Mouse (Mus musculus): Measurements from ENCODE around the gene Neurod1.

The Neurod1 gene

DNA sequence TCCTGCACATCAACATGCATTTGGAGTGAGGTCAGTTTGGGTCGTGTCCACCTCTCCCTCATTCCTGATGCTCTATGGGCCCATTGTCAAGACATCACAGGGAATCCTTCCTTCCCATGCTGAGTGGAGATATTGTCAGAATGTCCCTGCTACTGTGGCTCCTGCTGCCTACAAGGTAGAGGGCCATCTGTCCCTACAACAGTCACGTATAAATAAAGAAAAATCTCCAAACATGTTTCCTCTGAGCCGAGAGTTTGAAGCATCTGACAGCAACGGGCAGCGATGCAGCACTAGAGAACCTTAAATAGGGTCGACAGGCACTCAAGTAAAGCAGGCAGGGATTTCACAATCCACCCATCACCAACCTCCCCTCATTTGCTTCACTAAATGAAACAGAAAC lies 13.6 kb downstream of the Neurod1 start:
- DNase-seq, result no peak

DNA sequence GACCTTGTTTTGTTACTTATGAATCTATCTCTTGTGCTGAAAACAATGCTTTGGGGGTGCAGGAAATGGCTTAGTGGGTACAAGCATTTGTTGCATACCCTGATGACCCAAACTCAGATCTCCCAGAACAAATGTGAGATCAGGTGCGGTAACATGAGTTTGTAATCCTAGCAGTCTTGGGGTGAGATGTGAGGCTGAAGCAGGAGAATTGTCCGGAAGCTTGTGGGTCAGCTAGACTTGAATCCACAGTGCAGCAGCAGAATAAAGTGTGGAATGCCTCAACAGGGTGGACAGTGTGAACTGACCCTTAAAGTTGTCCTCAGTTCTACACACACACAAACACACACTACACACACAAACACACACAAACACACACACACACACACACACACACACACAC lies 14.3 kb downstream of the Neurod1 start:
- DNase-seq, result no peak

DNA sequence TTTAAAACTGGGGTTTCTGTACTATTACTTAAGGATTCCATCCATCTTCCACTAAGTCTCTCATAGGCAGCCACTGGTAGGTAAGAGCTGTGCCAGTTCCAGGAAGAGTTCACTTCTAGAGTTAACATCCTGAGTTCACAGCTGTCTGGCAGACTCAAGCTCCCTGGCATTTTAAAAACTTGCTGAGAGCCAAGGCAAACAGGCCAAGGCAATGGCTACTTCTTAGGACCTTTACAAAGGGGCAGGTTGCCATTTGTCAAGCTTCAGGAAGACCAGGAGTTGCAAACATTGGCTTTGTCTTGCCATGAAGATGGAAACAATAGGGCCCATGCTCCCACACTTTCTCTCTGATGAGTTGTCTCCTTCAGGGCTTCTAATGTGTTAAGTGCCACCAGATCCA lies 26.5 kb downstream of the Neurod1 start:
- no peak for DNase-seq

DNA sequence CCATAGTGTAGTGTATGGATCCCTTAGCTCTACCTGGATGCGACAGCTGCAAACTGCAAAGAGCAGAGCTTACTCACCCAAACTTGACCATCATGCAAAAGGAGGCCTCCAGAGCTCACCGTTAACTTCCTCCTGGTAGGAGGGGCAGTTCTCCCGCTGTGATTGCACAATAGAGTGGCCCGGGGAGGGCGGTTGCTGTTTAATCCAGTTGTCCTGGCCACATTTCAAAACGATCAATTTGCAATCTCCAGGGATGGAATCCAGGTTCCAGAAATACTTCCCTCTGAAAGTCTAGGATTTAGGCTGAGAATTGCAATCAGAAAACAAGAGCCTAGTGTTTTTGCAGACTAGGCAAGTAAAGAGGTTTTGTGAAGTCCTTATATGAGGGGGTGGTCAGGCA lies 26.9 kb downstream of the Neurod1 start:
- DNase-seq, result no peak

DNA sequence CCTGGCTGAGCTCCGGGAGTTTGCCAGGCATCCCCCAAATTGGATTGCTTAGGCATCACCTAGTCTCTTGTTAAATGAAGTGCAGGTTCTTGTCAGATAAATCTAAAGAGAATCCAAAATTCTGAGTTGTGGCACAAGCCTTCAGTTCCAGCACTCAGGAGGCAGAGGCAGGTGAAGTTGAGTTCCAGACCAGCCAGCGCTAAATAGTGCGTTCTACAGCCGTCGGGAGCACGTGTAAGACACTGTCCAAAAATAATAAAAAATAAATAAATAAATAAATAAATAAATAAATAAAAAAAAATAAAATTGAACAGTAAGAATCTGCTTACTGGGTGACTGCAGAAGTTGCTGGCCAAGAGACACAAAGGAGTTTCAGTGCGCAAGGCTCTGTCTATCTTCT lies 27.4 kb downstream of the Neurod1 start:
- DNase-seq, result no peak

DNA sequence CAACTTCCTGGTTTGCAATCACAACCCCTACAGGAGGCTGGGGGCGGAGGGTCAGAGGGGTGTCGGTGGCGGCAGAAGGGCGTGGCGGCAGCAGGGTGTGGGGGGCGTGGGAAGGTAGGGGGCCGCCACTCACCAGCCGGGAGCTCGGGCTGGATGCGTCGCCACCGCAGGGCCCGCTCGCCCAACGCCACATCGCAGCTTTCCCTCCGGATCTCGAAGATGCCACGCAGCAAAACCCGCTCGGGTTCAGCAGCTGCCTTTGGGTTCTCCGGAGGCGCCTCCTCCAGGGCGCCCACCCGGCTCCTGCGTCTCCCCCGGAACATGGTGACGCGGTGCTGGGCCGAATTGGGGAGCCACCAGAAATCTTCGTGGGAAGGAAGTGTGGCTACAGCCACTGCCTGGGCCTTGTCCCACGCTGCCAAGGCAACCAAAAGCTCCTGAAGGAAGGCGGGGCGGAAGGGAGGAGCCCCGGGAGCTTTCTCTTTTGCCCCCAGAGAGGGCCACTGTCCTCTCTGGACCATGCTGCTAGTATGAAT lies 27.9 kb downstream of the Neurod1 start:
- no peak for DNase-seq

DNA sequence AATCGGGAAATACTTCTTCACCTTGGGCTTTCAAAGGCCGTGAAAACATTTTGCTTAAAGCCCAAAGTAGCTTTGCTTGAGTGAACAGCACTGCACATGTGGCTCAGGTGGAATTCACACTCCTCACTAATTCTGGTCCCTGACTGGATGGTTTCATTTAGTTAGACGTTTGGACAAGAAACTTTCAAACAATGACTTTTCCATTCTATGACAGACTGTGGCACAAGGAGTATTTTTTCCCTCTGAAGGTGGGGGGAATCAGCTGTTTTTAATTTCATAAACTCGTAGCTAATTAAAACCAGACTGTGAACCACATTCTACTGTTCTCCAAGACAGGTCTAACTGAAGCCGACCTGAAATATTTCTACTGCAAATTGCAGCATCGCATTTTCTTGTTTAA lies 28.5 kb downstream of the Neurod1 start:
- no peak for DNase-seq

DNA sequence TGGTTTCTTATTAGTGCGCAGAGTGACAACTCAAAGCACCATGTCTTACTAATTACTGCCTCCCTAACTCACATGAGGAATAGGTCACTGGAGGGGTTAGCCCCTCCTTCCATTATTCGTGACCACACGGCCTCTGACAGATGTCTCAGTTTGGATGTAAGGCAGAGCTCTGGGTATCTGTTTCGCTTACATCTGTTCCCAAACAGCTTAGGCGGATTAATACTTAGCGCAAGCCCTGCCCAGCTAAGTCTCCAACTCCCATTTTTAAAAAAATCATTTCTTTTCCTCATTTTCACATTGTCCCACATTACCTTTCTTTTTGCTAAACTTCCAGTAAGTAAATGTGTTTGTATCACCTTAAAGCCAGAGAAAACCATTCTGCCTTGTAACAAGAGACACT lies 34.9 kb downstream of the Neurod1 start:
- DNase-seq, result no peak

DNA sequence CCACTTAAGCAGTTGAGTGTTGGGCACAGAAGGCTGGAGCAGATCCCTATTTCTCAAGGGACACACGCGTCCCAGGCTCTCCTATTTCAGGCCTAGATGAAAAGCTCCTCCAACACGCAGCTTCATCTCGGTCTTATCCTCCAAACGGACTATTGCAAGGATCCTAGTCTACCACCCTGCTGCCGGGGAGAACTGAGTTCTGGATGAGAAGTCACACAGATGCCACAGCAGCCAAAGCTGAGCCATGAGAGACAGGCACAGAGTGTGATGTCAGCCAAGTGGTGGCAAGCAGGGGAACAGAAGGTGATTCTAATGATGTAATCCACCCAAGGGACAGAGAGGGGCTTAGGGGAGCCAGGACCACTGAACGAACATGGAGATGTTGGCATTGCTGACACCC lies 42.0 kb downstream of the Neurod1 start:
- no peak for DNase-seq

DNA sequence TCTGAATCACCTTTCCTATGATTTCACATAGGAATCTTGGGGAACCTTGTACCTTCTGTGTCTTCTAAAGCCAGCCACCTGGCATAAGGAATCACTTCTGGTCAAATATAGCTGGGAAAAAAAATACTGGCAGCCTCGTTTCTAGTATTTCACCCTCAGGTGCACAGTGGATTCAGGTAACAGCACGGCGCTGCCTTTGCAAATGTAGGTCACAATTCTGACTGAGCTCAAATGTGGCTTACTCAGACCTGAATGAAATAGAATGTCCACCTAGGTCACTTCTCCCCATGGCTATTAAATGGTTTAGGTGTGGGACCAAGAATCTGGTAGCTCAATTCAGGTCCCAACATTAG lies 45.7 kb downstream of the Neurod1 start:
- no peak for DNase-seq

DNA sequence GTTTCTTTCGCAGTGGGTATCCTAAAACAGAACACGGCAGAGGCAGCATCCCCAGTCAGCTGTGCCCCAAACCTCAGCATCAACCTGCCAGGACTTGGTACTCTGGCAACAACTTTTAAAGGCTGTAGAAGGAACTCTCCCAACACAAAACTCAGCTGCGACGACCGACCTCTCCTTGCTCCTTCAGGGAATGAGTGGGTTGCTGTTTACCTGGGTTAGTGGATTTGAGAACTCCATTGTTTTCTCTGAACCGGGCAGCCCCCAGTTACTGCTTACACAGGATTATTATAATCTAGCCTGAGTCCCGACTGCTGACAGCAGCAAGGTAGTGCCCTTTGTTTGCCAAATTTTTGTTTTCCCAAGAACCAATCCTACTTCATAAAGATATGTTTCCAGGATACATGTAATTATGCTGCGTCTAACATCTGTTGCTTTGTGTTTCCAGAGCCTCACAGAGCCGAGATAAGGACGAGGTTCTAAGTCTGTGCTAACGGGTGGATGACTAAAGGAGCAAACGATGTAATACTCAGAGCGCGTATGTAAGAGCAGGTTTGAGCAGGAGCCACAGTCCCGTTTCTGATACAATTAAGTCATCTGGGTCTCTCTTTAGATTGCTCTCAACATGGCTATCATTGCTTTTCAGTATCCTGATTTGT lies 46.2 kb downstream of the Neurod1 start:
- DNase-seq, result no peak

DNA sequence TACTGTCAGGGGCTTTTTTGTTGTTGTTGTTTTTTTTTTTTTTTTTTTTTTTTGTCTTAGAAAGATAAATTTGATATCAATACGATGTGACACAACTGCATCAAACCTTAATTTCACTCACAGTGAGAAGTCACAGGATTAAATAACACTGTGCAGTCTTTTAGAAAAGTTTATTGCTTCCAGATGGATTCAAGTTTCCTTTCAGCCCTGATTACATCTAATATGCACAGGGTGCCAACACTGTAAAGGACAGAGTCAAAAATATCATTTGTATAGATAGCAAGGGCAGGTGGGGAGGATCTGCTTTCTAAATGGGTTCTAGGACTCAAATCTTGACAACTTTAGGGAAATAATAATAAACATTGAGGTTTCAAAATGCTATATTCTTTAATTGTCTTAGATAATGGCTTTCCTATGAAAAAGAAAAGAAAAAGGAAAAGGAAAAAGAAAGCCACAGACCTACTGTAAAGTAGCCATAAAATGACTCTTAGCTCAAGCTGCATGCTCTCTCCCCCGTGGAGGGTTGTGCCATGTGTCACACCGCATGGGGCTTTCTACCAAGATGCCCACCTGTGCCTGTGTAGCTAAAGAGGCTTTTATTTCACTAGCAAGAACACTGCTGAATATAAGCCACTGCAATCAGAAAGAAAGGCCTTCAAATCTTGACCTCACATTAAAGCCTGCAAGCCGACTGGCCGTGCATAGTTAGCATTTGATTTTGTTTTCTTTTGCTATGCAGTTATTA lies 50.7 kb downstream of the Neurod1 start:
- no peak for DNase-seq

Data from thymus, adult 18-20 months (tissue).